Mouse (Mus musculus) E14TG2a.4 (cell line): ENCODE results near the gene Eme1.
"Not testable (repeated sequence)": the region's sequence is repeated elsewhere in the genome, so short reads cannot be mapped to it uniquely, and the experiment has no call there.

Experiments
- H3K27me3 ChIP-seq: 2 replicates; pipeline ENCODE4 v1.6.1; 2014; ENCODE audit warnings: low read length, control low read depth; ENCODE audit not compliant: insufficient read depth
- H3K36me3 ChIP-seq: 2 replicates; pipeline ENCODE4 v1.6.1; 2014; ENCODE audit warnings: low read length, control low read depth; ENCODE audit not compliant: insufficient read depth
- H3K4me1 ChIP-seq: replicated peaks from 2 replicates; pipeline ENCODE4 v1.6.1; 2014; ENCODE audit warnings: low read depth, low read length, control low read depth
- H3K4me3 ChIP-seq: replicated peaks from 2 replicates; pipeline ENCODE4 v1.5.1; 2014; ENCODE audit warnings: mild to moderate bottlenecking, low read length
- H3K9me3 ChIP-seq: 2 replicates; pipeline ENCODE4 v1.6.1; 2014; ENCODE audit warnings: low read length, control low read depth
- CTCF ChIP-seq: conservative IDR thresholded peaks from 2 replicates; pipeline ENCODE4 v1.5.1; 2014; ENCODE audit warnings: low read length
- NANOG ChIP-seq: IDR thresholded peaks from 2 replicates; pipeline ENCODE4 v1.6.1; 2014; ENCODE audit warnings: borderline replicate concordance, low read length, mixed read lengths
- POU5F1 ChIP-seq: IDR thresholded peaks from 2 replicates; pipeline ENCODE4 v1.6.1; 2014; ENCODE audit warnings: low read length, borderline replicate concordance

Gene Eme1

GRCm38 (mm10) chr11:94653663-94654436 lies at the start of gene Eme1, which contains the start of gene Mrpl27:
Gene Eme1 (minus strand): TSS chr11:94653964.
Gene Mrpl27 (plus strand): TSS chr11:94653767.
- Histone ChIP-seq H3K27me3 (no peaks in the 10 kb centered on the region), H3K4me3 (peak within 1 kb of the TSS; percentile 94), H3K36me3 (peaks cover 65% of the 10 kb centered on the region), H3K9me3 (no peaks in the 10 kb centered on the region), H3K4me1 (peaks cover 58% of the 10 kb centered on the region)
- TF ChIP-seq NANOG (no peak), POU5F1 (no peak), CTCF (no peak)

GRCm38 (mm10) chr11:94702216-94702610 lies 48.4 kb upstream of the Eme1 start:
- Histone ChIP-seq H3K36me3 (no peaks in the 10 kb centered on the region), H3K9me3 (peaks cover 16% of the 10 kb centered on the region), H3K4me1 (peaks cover 22% of the 10 kb centered on the region), H3K4me3 (no peak overlapping the region), H3K27me3 (peaks cover 9% of the 10 kb centered on the region; the same call in 1 of the 2 replicates)
- no peak for TF ChIP-seq NANOG

- Histone ChIP-seq H3K27me3 (peaks cover 9% of the 10 kb centered on the region; the same call in 1 of the 2 replicates), H3K4me3 (peak overlapping the region; percentile 20; the same call in 1 of the 2 replicates), H3K9me3 (peaks cover 16% of the 10 kb centered on the region), H3K4me1 (peaks cover 25% of the 10 kb centered on the region), H3K36me3 (no peaks in the 10 kb centered on the region)
- no peak for TF ChIP-seq CTCF
- no peak for TF ChIP-seq NANOG
- TF ChIP-seq POU5F1: no peak
Observed at GRCm38 (mm10) chr11:94701401-94702215, 47.8 kb upstream of the Eme1 start.

GRCm38 (mm10) chr11:94699399-94699798 lies 45.6 kb upstream of the Eme1 start:
- Histone ChIP-seq H3K9me3 (no peaks in the 10 kb centered on the region), H3K4me3 (no peak overlapping the region), H3K4me1 (peaks cover 25% of the 10 kb centered on the region), H3K27me3 (peaks cover 9% of the 10 kb centered on the region; the same call in 1 of the 2 replicates), H3K36me3 (no peaks in the 10 kb centered on the region)
- peak; percentile 65 for TF ChIP-seq CTCF
- no peak for TF ChIP-seq POU5F1
- TF ChIP-seq NANOG: no peak

- Histone ChIP-seq H3K4me1 (peaks cover 22% of the 10 kb centered on the region), H3K4me3 (0 out of 2 replicates have a peak overlapping the region, but pooled peaks have one; percentile 20), H3K36me3 (no peaks in the 10 kb centered on the region), H3K9me3 (no peaks in the 10 kb centered on the region), H3K27me3 (peaks cover 5% of the 10 kb centered on the region; the same call in 1 of the 2 replicates)
- TF ChIP-seq NANOG (no peak), CTCF (no peak), POU5F1 (no peak)
Observed at GRCm38 (mm10) chr11:94697703-94698464, 44.1 kb upstream of the Eme1 start.

GRCm38 (mm10) chr11:94697140-94697539 lies 43.4 kb upstream of the Eme1 start:
- no peaks in the 10 kb centered on the region for H3K36me3 ChIP-seq
- no peaks in the 10 kb centered on the region for H3K9me3 ChIP-seq
- peaks cover 22% of the 10 kb centered on the region for H3K4me1 ChIP-seq
- no peak overlapping the region for H3K4me3 ChIP-seq
- 0 out of 2 replicates have a peak, but pooled peaks cover 2% of the 10 kb centered on the region for H3K27me3 ChIP-seq
- TF ChIP-seq CTCF: peak; percentile 81
- no peak for TF ChIP-seq NANOG

- no peaks in the 10 kb centered on the region for H3K9me3 ChIP-seq
- H3K4me1 ChIP-seq: peaks cover 22% of the 10 kb centered on the region
- H3K4me3 ChIP-seq: no peak overlapping the region
- no peaks in the 10 kb centered on the region for H3K36me3 ChIP-seq
- H3K27me3 ChIP-seq: no peaks in the 10 kb centered on the region
- TF ChIP-seq NANOG: no peak
- TF ChIP-seq CTCF: no peak
- TF ChIP-seq POU5F1: no peak
Observed at GRCm38 (mm10) chr11:94695508-94695907, 41.7 kb upstream of the Eme1 start.

- not testable (repeated sequence) for H3K36me3 ChIP-seq, H3K27me3 ChIP-seq, H3K4me3 ChIP-seq, H3K9me3 ChIP-seq, H3K4me1 ChIP-seq
Observed at GRCm38 (mm10) chr11:94692502-94692901, 38.7 kb upstream of the Eme1 start.
